Mouse (Mus musculus) stomach, postnatal 0 days (tissue): ENCODE data around the gene Gpd2.

Source experiments
- CTCF ChIP-seq: IDR thresholded peaks from 2 replicates; pipeline ENCODE4 v1.5.1; 2016; ENCODE audit warnings: antibody characterized with exemption, low read depth, mild to moderate bottlenecking, moderate library complexity
- EP300 ChIP-seq: optimal IDR thresholded peaks from 2 replicates; pipeline ENCODE3; 2016; ENCODE audit warnings: antibody characterized with exemption

DNA sequence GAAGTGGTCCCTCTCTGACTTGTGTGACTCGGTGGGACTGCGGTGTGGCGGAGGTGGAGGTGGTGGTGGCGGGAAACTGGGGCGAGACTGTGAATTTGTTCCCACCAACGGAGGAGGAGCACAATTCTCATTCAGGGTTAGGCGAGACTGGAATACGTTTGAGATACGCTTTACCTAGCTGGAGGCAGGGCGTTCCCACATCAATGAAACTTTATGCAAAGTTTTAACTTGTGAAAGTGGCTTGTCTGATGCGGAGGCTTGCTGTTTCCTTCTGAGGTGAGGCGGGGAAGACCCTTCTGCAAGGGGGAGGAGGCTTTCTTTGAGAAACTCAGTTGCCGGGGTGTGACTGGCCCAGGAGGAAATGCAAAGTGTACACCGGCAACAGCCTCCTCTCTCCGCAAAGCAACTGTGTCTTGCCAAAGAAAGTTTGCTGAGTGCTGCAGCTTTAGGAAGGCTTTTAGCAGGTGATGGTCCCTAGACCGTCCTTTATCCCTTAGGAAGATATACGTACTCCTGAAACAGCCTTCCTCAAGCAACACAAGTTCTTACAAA, 1.3 kb downstream of the Gpd2 start:
- no peak for TF ChIP-seq CTCF
- TF ChIP-seq EP300 = no peak
